Mouse (Mus musculus): Measurements from ENCODE around the gene Elavl4. TPM values are rescaled to one million over a fixed set of nuclear protein-coding genes. Genes with fewer than 3 reads are reported as not detected.

The Elavl4 gene
- total RNA-seq, 2 experiments from 2014 or later: 0.19 to 0.27 TPM

GRCm38 (mm10) chr4:110161600-110161999 lies 190.1 kb downstream of the Elavl4 start:
- DNase-seq: no peak

GRCm38 (mm10) chr4:110157515-110158159 lies 194.1 kb downstream of the Elavl4 start:
- no peak for DNase-seq

GRCm38 (mm10) chr4:110155954-110156353 lies 195.8 kb downstream of the Elavl4 start:
- no peak for DNase-seq

Other genes starting within 250 kb of the Elavl4 start
- gene Agbl4, start 45.8 kb upstream of the Elavl4 start, total RNA-seq (2021): under 1 TPM in 1 of 2 experiments, not detected in 1; 0.12 TPM